Mouse (Mus musculus): ENCODE measurements around the gene Spef2. TPM values are rescaled to one million over a fixed set of nuclear protein-coding genes. Genes with fewer than 3 reads are reported as not detected.

Spef2 gene
- polyA plus RNA-seq, 1 experiment: not detected

DNA sequence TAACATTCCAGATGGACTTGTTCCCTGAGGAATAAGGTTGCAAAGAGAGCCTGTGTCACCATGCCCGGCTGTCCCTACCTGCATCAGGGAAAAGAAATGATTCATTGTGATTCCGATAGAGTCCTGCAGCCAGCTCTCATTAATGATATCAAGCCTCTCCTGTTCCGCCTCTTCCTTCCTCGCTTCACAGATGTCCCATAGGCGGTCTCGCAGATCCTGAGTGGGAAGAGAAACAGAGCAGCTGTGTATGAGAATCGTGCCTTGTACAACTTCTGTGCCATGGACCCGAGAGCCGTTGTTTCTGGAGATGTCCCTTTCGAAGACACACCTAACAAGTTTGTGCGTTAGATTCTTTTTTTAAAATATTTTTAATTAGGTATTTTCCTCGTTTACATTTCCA is 114.2 kb downstream of the Spef2 start:
- Histone ChIP-seq H3ac (ENCODE audit: control insufficient read depth, insufficient read length) (no peak overlapping the region), H3K4me3 (no peak overlapping the region), H3K4me2 (ENCODE audit: low read depth) (no peak overlapping the region), H3K79me2 (ENCODE audit: control insufficient read depth, insufficient read depth) (no peaks in the 10 kb centered on the region), H3K36me3 (ENCODE audit: control insufficient read depth, insufficient read depth) (no peaks in the 10 kb centered on the region), H3K27me3 (ENCODE audit: control insufficient read depth, insufficient read depth, insufficient read length) (no peaks in the 10 kb centered on the region)
- TF ChIP-seq MYOG (IDR thresholded peaks at IDR 0.05; ENCODE audit: control insufficient read depth in 1 of 3, insufficient read depth in 1 of 3, insufficient read length in 2 of 3, low read depth in 2 of 3) (no peak), TCF12 (IDR thresholded peaks at IDR 0.05; ENCODE audit: insufficient read depth, poor library complexity, severe bottlenecking) (no peak), E2F4 (IDR thresholded peaks at IDR 0.05; ENCODE audit: insufficient read depth) (no peak), CEBPB (IDR thresholded peaks at IDR 0.05; ENCODE audit: insufficient read depth, poor library complexity, severe bottlenecking) (no peak), MYOD1 (IDR thresholded peaks at IDR 0.05; ENCODE audit: control insufficient read depth in 1 of 3, insufficient read length in 2 of 3, low read depth in 2 of 3) (no peak), USF1 (IDR thresholded peaks at IDR 0.05; ENCODE audit: low read depth) (no peak), REST (IDR thresholded peaks at IDR 0.05; ENCODE audit: insufficient read depth, insufficient read length) (no peak), POLR2AphosphoS2 (IDR thresholded peaks at IDR 0.05; ENCODE audit: insufficient read length, low read depth) (no peak), TCF3 (IDR thresholded peaks at IDR 0.05; ENCODE audit: insufficient read length, low read depth) (no peak), MAX (IDR thresholded peaks at IDR 0.05; ENCODE audit: low read depth) (no peak), SRF (IDR thresholded peaks at IDR 0.05; ENCODE audit: control insufficient read depth, insufficient read length, low read depth) (no peak), POLR2A (IDR thresholded peaks at IDR 0.05; ENCODE audit: insufficient read length, low read depth) (no peak)

DNA sequence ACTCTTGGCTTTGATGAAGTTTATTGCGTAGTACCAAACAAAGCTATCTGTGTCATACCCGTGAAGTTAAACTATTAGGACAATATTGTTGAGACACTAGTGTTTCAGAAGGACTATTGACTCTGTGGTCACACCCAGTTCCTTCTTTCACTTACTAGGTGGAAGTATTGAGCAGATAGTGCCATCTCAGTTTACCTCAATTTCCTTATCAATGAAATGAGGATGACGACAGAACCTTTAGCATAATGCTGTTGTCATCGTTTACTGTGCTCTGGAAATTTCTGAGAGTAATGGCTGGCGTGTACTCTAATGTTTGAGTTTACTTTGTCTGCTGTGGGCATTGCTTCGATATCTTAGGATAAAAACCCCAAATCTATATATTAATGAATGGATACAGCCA is 117.0 kb downstream of the Spef2 start:
- Histone ChIP-seq H3K4me2 (ENCODE audit: low read depth) (no peak overlapping the region), H3K79me2 (ENCODE audit: control insufficient read depth, insufficient read depth) (no peaks in the 10 kb centered on the region), H3K27me3 (ENCODE audit: control insufficient read depth, insufficient read depth, insufficient read length) (no peaks in the 10 kb centered on the region), H3K4me3 (no peak overlapping the region), H3ac (ENCODE audit: control insufficient read depth, insufficient read length) (no peak overlapping the region), H3K36me3 (ENCODE audit: control insufficient read depth, insufficient read depth) (no peaks in the 10 kb centered on the region)
- TF ChIP-seq TCF12 (IDR thresholded peaks at IDR 0.05; ENCODE audit: insufficient read depth, poor library complexity, severe bottlenecking): no peak
- TF ChIP-seq CEBPB (IDR thresholded peaks at IDR 0.05; ENCODE audit: insufficient read depth, poor library complexity, severe bottlenecking): no peak
- no peak for TF ChIP-seq USF1 (IDR thresholded peaks at IDR 0.05; ENCODE audit: low read depth)
- TF ChIP-seq MYOD1 (IDR thresholded peaks at IDR 0.05; ENCODE audit: control insufficient read depth in 1 of 3, insufficient read length in 2 of 3, low read depth in 2 of 3): no peak
- TF ChIP-seq SRF (IDR thresholded peaks at IDR 0.05; ENCODE audit: control insufficient read depth, insufficient read length, low read depth): no peak
- no peak for TF ChIP-seq POLR2AphosphoS2 (IDR thresholded peaks at IDR 0.05; ENCODE audit: insufficient read length, low read depth)
- no peak for TF ChIP-seq MAX (IDR thresholded peaks at IDR 0.05; ENCODE audit: low read depth)
- TF ChIP-seq TCF3 (IDR thresholded peaks at IDR 0.05; ENCODE audit: insufficient read length, low read depth): no peak
- TF ChIP-seq REST (IDR thresholded peaks at IDR 0.05; ENCODE audit: insufficient read depth, insufficient read length): no peak
- no peak for TF ChIP-seq POLR2A (IDR thresholded peaks at IDR 0.05; ENCODE audit: insufficient read length, low read depth)
- no peak for TF ChIP-seq MYOG (IDR thresholded peaks at IDR 0.05; ENCODE audit: control insufficient read depth in 1 of 3, insufficient read depth in 1 of 3, insufficient read length in 2 of 3, low read depth in 2 of 3)
- no peak for TF ChIP-seq E2F4 (IDR thresholded peaks at IDR 0.05; ENCODE audit: insufficient read depth)

GRCm38 (mm10) chr15:9629660-9630059 is 119.0 kb downstream of the Spef2 start:
- Histone ChIP-seq H3K4me2 (ENCODE audit: low read depth) (no peak overlapping the region), H3K36me3 (ENCODE audit: control insufficient read depth, insufficient read depth) (no peaks in the 10 kb centered on the region), H3K27me3 (ENCODE audit: control insufficient read depth, insufficient read depth, insufficient read length) (no peaks in the 10 kb centered on the region), H3K79me2 (ENCODE audit: control insufficient read depth, insufficient read depth) (no peaks in the 10 kb centered on the region), H3ac (ENCODE audit: control insufficient read depth, insufficient read length) (no peak overlapping the region), H3K4me3 (no peak overlapping the region)
- TF ChIP-seq POLR2A (IDR thresholded peaks at IDR 0.05; ENCODE audit: insufficient read length, low read depth) (no peak), SRF (IDR thresholded peaks at IDR 0.05; ENCODE audit: control insufficient read depth, insufficient read length, low read depth) (no peak), E2F4 (IDR thresholded peaks at IDR 0.05; ENCODE audit: insufficient read depth) (no peak), MYOD1 (IDR thresholded peaks at IDR 0.05; ENCODE audit: control insufficient read depth in 1 of 3, insufficient read length in 2 of 3, low read depth in 2 of 3) (no peak), MYOG (IDR thresholded peaks at IDR 0.05; ENCODE audit: control insufficient read depth in 1 of 3, insufficient read depth in 1 of 3, insufficient read length in 2 of 3, low read depth in 2 of 3) (no peak)

DNA sequence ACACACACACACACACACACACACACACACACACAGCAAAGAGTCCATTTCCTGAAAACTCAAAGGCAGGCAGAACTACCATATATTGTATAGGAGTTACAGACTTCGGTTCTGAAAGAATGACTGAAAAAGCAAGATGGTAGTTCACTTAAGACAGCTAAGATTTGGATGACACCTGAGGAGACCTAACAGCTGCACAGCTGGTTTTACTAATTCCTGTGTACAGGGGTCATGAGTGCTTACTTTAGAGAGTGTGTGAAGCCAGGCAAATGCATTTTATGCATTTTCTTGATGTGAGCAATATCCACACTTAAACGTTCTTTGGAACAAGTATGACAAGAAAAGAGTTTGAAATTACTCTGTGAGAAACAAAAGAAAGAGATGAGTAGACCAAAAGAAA is 124.0 kb downstream of the Spef2 start:
- H3ac ChIP-seq (ENCODE audit: control insufficient read depth, insufficient read length): no peak overlapping the region
- H3K36me3 ChIP-seq (ENCODE audit: control insufficient read depth, insufficient read depth): no peaks in the 10 kb centered on the region
- TF ChIP-seq MYOD1 (IDR thresholded peaks at IDR 0.05; ENCODE audit: control insufficient read depth in 1 of 3, insufficient read length in 2 of 3, low read depth in 2 of 3) (peak in 2 of 3 experiments; percentile 44 to 51), CEBPB (IDR thresholded peaks at IDR 0.05; ENCODE audit: insufficient read depth, poor library complexity, severe bottlenecking) (no peak)
- no peaks in the 10 kb centered on the region for H3K79me2 ChIP-seq (ENCODE audit: control insufficient read depth, insufficient read depth)
- no peaks in the 10 kb centered on the region for H3K27me3 ChIP-seq (ENCODE audit: control insufficient read depth, insufficient read depth, insufficient read length)
- no peak overlapping the region for H3K4me2 ChIP-seq (ENCODE audit: low read depth)
- no peak overlapping the region for H3K4me3 ChIP-seq

GRCm38 (mm10) chr15:9608177-9608576 is 140.5 kb downstream of the Spef2 start:
- Histone ChIP-seq H3ac (ENCODE audit: control insufficient read depth, insufficient read length) (no peak overlapping the region), H3K27me3 (ENCODE audit: control insufficient read depth, insufficient read depth, insufficient read length) (no peaks in the 10 kb centered on the region), H3K79me2 (ENCODE audit: control insufficient read depth, insufficient read depth) (no peaks in the 10 kb centered on the region), H3K36me3 (ENCODE audit: control insufficient read depth, insufficient read depth) (no peaks in the 10 kb centered on the region), H3K4me2 (ENCODE audit: low read depth) (no peak overlapping the region), H3K4me3 (no peak overlapping the region)
- no peak for TF ChIP-seq SRF (IDR thresholded peaks at IDR 0.05; ENCODE audit: control insufficient read depth, insufficient read length, low read depth)
- TF ChIP-seq MYOG (IDR thresholded peaks at IDR 0.05; ENCODE audit: control insufficient read depth in 1 of 3, insufficient read depth in 1 of 3, insufficient read length in 2 of 3, low read depth in 2 of 3): no peak
- no peak for TF ChIP-seq USF1 (IDR thresholded peaks at IDR 0.05; ENCODE audit: low read depth)
- TF ChIP-seq POLR2AphosphoS2 (IDR thresholded peaks at IDR 0.05; ENCODE audit: insufficient read length, low read depth): no peak
- no peak for TF ChIP-seq POLR2A (IDR thresholded peaks at IDR 0.05; ENCODE audit: insufficient read length, low read depth)
- TF ChIP-seq TCF3 (IDR thresholded peaks at IDR 0.05; ENCODE audit: insufficient read length, low read depth): no peak
- no peak for TF ChIP-seq MYOD1 (IDR thresholded peaks at IDR 0.05; ENCODE audit: control insufficient read depth in 1 of 3, insufficient read length in 2 of 3, low read depth in 2 of 3)
- TF ChIP-seq TCF12 (IDR thresholded peaks at IDR 0.05; ENCODE audit: insufficient read depth, poor library complexity, severe bottlenecking): no peak
- TF ChIP-seq MAX (IDR thresholded peaks at IDR 0.05; ENCODE audit: low read depth): no peak
- TF ChIP-seq CEBPB (IDR thresholded peaks at IDR 0.05; ENCODE audit: insufficient read depth, poor library complexity, severe bottlenecking): no peak
- no peak for TF ChIP-seq E2F4 (IDR thresholded peaks at IDR 0.05; ENCODE audit: insufficient read depth)
- TF ChIP-seq REST (IDR thresholded peaks at IDR 0.05; ENCODE audit: insufficient read depth, insufficient read length): no peak

Data from myocyte (in vitro differentiated cells).